Mouse (Mus musculus): ENCODE results near the gene 4930503B20Rik. TPM values are rescaled to one million over a fixed set of nuclear protein-coding genes. Genes with fewer than 3 reads are reported as not detected.

4930503B20Rik gene
- total RNA-seq (2023) = not detected

GRCm38 (mm10) chr3:146651217-146651616, at the start of gene 4930503B20Rik:
Gene 4930503B20Rik, minus strand, starts transcription at chr3:146651317.

GRCm38 (mm10) chr3:146684811-146685675, 33.9 kb upstream of the 4930503B20Rik start, which contains the start of gene Samd13:
Gene Samd13, minus strand, starts transcription at chr3:146685592.

GRCm38 (mm10) chr3:146615496-146615895, 35.6 kb downstream of the 4930503B20Rik start, which contains the start of gene Dnase2b:
Gene Dnase2b, minus strand, starts transcription at chr3:146615596.

Other genes starting within 250 kb of the 4930503B20Rik start
- gene Ssx2ip, start 246.7 kb downstream of the 4930503B20Rik start, total RNA-seq (2023) = 3.4 TPM
- 8.0 TPM for gene Ctbs, start 201.5 kb downstream of the 4930503B20Rik start, total RNA-seq (2023)
- 6.9 TPM for gene Spata1, start 151.6 kb downstream of the 4930503B20Rik start, total RNA-seq (2023)
- gene Gng5, start 151.5 kb downstream of the 4930503B20Rik start, total RNA-seq (2023) = 142 TPM
- 140 TPM for gene Rpf1, start 129.9 kb downstream of the 4930503B20Rik start, total RNA-seq (2023)
- gene Uox, start 80.9 kb downstream of the 4930503B20Rik start, total RNA-seq (2023) = not detected
- not detected for gene Dnase2b, start 35.7 kb downstream of the 4930503B20Rik start, total RNA-seq (2023)
- not detected for gene Samd13, start 34.3 kb upstream of the 4930503B20Rik start, total RNA-seq (2023)
- gene Prkacb, start 161.7 kb upstream of the 4930503B20Rik start, total RNA-seq (2023) = 110 TPM
- gene Ttll7, start 201.1 kb upstream of the 4930503B20Rik start, total RNA-seq (2023) = not detected

Measured in CD4-positive naive resting alpha-beta T cell, adult 76 days (primary cell).